Mouse (Mus musculus) liver, embryonic 13.5 days (tissue): ENCODE results near the gene Nfic. TPM values are rescaled to one million over a fixed set of nuclear protein-coding genes. Genes with fewer than 3 reads are reported as not detected.

Experiments used
- ATAC-seq: fragments of 200-750 bp; cut with Nextera tagmentation; 2 replicates; pipeline ENCODE4 v1.8.0; 2017; ENCODE audit warnings: low read depth, mild to moderate bottlenecking, moderate number of reproducible peaks, moderate library complexity
- DNase-seq: peaks from one replicate; pipeline ENCODE4 v3.0.0; 2022
- H3K27ac ChIP-seq: fragments of 300-500 bp; sonication (generic); 2 replicates; pipeline ENCODE4 v1.5.1; 2015; ENCODE audit warnings: moderate library complexity, mild to moderate bottlenecking, inconsistent platforms
- H3K27me3 ChIP-seq: fragments of 300-500 bp; sonication (generic); 2 replicates; pipeline ENCODE4 v1.6.1; 2015; ENCODE audit warnings: mild to moderate bottlenecking, inconsistent platforms
- H3K36me3 ChIP-seq: fragments of 300-500 bp; sonication (generic); 2 replicates; pipeline ENCODE4 v1.6.1; 2015; ENCODE audit warnings: mild to moderate bottlenecking, inconsistent platforms
- H3K4me1 ChIP-seq: fragments of 300-500 bp; sonication (generic); replicated peaks from 2 replicates; pipeline ENCODE4 v1.6.1; 2015; ENCODE audit warnings: inconsistent platforms
- H3K4me2 ChIP-seq: fragments of 300-500 bp; sonication (generic); 2 replicates; pipeline ENCODE4 v1.6.1; 2015; ENCODE audit warnings: inconsistent platforms, mild to moderate bottlenecking, moderate library complexity
- H3K4me3 ChIP-seq: fragments of 300-500 bp; sonication (generic); replicated peaks from 2 replicates; pipeline ENCODE4 v1.5.1; 2015; ENCODE audit warnings: mild to moderate bottlenecking, inconsistent platforms
- H3K9ac ChIP-seq: fragments of 300-500 bp; sonication (generic); 2 replicates; pipeline ENCODE4 v1.6.1; 2015; ENCODE audit warnings: mild to moderate bottlenecking, inconsistent platforms
- H3K9me3 ChIP-seq: fragments of 300-500 bp; sonication (generic); replicated peaks from 2 replicates; pipeline ENCODE4 v1.6.1; 2016; ENCODE audit warnings: inconsistent platforms
- WGBS: fragments of 180-500 bp; shearing (Covaris S2); methylation state at CpG from one replicate; pipeline ENCODE4 v1.1.7; 2015; ENCODE audit not compliant: insufficient replicate concordance; 5-methylcytosine and 5-hydroxymethylcytosine counted together
- polyA plus RNA-seq: library from polyadenylated mRNA; unstranded; fragments of >200 nt; fragmentation: Nextera tagmentation; extraction: Ambion mirVana; gene quantifications from 2 replicates; pipeline ENCODE4 v1.2.1, GENCODE M21; 2015

Gene Nfic
- polyA plus RNA-seq, 1 experiment from 2014 or later: 9.9 TPM

DNA sequence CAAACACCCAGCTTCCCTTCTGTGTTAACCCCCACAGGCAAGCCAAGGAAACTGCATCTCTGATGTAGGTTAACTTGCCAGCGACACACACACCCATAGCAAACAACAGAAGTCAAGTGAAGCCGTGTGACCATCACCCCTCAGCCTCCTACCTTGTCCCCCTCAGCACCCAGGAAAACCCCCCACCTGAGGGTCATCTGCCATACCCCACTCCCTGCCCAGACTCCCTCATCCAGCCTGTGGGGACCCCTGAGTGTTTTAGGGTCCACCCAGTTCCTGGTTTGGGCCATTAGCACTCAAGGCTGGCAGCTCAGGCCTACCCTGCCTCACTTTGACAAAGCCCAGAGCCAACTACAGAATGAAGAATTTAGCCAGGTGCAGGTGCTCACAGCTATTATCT lies 10.6 kb upstream of the Nfic start:
- ATAC-seq (no peak), DNase-seq (no peak)
- H3K36me3 ChIP-seq: no peaks in the 10 kb centered on the region
- H3K9me3 ChIP-seq: no peaks in the 10 kb centered on the region
- WGBS: 59% methylated on average over 2 of the region's 2 CpGs
- no peak overlapping the region for H3K4me2 ChIP-seq
- peaks cover 30% of the 10 kb centered on the region for H3K4me1 ChIP-seq
- H3K27ac ChIP-seq: no peak overlapping the region
- no peak overlapping the region for H3K9ac ChIP-seq
- H3K27me3 ChIP-seq: peaks cover 98% of the 10 kb centered on the region
- no peak overlapping the region for H3K4me3 ChIP-seq

DNA sequence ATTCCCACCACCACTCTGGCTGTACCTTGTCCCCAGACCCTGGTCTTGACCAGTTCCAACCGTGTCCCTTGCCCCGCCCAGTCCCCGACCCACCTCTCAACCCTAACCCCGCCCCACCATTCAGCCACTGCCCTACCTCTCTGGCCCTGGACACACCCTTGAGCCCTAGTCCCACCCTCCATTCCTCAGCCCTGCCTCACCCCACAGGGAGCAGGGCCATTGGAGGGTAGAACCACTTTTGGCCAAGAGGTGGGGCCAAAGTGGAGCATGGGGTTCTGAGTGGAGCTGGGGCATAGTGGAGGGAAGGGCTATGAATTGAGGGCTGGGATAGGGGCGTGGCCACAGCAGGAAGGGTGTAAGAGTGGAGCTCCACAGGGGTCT lies 9.8 kb upstream of the Nfic start:
- no peak for DNase-seq
- 2% methylated on average over 5 of the region's 5 CpGs for WGBS
- peak; percentile 54 for ATAC-seq

DNA sequence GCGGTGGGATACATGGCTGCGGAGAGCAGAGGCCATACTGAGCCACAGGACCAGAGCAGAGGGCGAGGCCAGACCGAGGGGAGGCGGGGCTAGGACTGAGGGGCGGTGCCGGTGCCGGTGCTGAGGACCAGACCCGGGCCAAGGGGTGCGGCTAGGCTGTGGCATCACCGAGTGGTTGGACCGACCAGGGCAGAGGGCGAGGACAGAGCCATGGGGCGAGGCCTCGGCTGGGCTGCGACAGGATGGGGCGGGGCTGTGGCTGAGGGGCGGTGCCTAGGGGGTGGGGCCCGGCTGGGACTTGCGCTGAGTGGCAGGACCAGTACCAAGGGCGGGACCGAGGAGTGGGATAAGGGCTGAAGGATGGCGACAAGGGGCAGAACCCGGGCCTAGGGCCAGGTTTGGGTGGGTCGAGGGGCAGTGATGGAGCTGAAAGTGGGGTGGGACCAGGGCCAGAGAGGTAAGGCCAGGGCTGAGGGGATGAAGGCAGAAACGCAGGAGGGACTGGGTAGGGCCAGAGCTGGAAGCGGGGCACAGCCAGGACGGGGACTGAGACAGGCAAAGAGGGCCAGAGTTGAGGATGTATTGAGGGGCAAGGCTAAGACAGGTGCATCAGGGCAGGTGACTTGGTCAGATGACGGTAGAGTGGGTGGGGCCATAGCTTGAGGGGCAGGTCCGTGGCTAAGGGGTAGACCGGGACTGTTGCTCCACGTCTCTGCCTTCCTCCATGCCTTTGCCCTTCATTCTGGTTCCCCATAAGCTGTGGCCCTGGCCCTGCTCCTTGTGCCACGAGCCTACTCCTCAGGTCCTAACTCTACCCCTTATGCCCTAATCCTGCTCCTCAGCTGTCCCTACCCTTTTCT lies 9.2 kb upstream of the Nfic start:
- peaks cover 99% of the 10 kb centered on the region for H3K27me3 ChIP-seq
- H3K9ac ChIP-seq: no peak overlapping the region
- no peak overlapping the region for H3K27ac ChIP-seq
- H3K4me3 ChIP-seq: peak overlapping the region; percentile 39
- no peaks in the 10 kb centered on the region for H3K9me3 ChIP-seq
- 2% methylated on average over 33 of the region's 33 CpGs for WGBS
- DNase-seq (peak; percentile 66), ATAC-seq (peak; percentile 88)
- H3K4me2 ChIP-seq: peak overlapping the region; percentile 60
- H3K4me1 ChIP-seq: peaks cover 30% of the 10 kb centered on the region
- H3K36me3 ChIP-seq: no peaks in the 10 kb centered on the region

More for the DNA sequence above, 9.8 kb upstream of the Nfic start:
- Histone ChIP-seq H3K4me3 (no peak overlapping the region), H3K4me2 (peak overlapping the region; percentile 60), H3K27ac (no peak overlapping the region), H3K27me3 (peaks cover 98% of the 10 kb centered on the region), H3K36me3 (no peaks in the 10 kb centered on the region), H3K9me3 (no peaks in the 10 kb centered on the region), H3K4me1 (peaks cover 30% of the 10 kb centered on the region), H3K9ac (no peak overlapping the region)

DNA sequence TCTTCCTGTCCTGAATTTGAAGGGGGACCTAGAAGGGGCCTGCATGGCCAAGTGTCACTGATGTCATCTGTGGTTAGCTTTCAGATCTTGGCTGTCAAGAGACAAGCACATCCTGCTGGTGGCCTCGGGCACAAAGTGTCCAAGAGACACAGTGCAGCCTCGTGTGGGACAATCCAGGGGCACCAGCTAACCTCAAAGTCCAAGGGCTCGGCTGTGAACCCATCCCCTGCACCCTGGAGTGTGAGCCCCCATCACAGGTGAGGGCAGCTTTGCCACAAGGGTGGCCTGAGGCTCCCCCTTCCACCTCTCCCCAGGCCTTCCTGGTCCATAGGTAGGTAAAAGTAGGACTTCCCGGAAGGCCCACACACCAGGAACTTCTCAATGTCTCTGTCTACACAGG lies 8.1 kb upstream of the Nfic start:
- no peak overlapping the region for H3K27ac ChIP-seq
- 45% methylated on average over 4 of the region's 4 CpGs for WGBS
- no peak overlapping the region for H3K4me2 ChIP-seq
- H3K4me1 ChIP-seq: peaks cover 30% of the 10 kb centered on the region
- H3K9ac ChIP-seq: no peak overlapping the region
- H3K9me3 ChIP-seq: no peaks in the 10 kb centered on the region
- no peaks in the 10 kb centered on the region for H3K36me3 ChIP-seq
- H3K4me3 ChIP-seq: no peak overlapping the region
- peaks cover 100% of the 10 kb centered on the region for H3K27me3 ChIP-seq
- ATAC-seq (no peak), DNase-seq (no peak)

DNA sequence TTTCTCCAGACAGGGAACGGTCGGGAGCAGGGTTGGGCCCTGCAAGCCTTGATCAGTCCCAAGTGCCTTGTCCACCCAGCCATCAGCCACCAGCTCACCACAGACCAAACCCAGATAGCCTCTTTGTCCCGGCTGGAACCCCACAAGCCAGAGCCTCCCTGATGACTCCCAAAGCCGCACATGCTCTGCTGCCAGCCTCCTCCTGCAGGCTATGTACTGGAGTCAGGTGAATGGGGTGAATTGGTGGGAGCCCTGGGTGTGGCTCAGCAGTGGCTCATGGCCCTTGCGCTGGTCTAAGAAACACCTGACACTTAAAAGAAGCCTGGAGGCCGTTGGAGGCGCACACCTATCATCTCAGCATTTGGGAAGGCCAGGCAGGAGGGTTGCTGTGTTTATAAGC lies 7.5 kb upstream of the Nfic start:
- no peak overlapping the region for H3K9ac ChIP-seq
- no peaks in the 10 kb centered on the region for H3K9me3 ChIP-seq
- peaks cover 30% of the 10 kb centered on the region for H3K4me1 ChIP-seq
- ATAC-seq: no peak
- no peak overlapping the region for H3K4me3 ChIP-seq
- H3K27me3 ChIP-seq: peaks cover 100% of the 10 kb centered on the region
- 69% methylated on average over 7 of the region's 7 CpGs for WGBS
- H3K36me3 ChIP-seq: no peaks in the 10 kb centered on the region
- H3K27ac ChIP-seq: no peak overlapping the region
- H3K4me2 ChIP-seq: no peak overlapping the region
- DNase-seq: no peak

DNA sequence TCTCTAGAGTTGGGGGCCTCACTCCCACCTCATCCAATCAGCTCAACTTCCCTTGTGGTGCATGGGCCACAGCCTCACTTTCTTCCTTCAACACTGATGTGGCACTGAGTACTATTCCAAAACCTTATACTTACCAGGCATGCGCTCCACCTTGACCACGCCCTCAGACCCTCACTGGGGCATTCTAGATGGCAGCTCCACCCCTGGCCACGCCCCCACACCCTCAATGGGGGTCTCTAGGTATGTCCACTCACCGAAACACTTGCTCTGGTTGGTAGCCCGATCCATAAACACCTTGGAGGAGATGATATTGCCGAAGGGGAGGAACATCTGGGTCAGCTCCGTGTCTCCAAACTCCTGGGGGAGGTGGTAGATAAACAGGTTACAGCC lies 7.0 kb upstream of the Nfic start:
- Histone ChIP-seq H3K4me3 (no peak overlapping the region), H3K27me3 (peaks cover 100% of the 10 kb centered on the region), H3K4me2 (0 out of 2 replicates have a peak overlapping the region, but pooled peaks have one; percentile 8), H3K36me3 (no peaks in the 10 kb centered on the region), H3K27ac (no peak overlapping the region), H3K9ac (no peak overlapping the region), H3K4me1 (peaks cover 32% of the 10 kb centered on the region), H3K9me3 (no peaks in the 10 kb centered on the region)
- DNase-seq (no peak), ATAC-seq (no peak)
- 30% methylated on average over 7 of the region's 7 CpGs for WGBS

DNA sequence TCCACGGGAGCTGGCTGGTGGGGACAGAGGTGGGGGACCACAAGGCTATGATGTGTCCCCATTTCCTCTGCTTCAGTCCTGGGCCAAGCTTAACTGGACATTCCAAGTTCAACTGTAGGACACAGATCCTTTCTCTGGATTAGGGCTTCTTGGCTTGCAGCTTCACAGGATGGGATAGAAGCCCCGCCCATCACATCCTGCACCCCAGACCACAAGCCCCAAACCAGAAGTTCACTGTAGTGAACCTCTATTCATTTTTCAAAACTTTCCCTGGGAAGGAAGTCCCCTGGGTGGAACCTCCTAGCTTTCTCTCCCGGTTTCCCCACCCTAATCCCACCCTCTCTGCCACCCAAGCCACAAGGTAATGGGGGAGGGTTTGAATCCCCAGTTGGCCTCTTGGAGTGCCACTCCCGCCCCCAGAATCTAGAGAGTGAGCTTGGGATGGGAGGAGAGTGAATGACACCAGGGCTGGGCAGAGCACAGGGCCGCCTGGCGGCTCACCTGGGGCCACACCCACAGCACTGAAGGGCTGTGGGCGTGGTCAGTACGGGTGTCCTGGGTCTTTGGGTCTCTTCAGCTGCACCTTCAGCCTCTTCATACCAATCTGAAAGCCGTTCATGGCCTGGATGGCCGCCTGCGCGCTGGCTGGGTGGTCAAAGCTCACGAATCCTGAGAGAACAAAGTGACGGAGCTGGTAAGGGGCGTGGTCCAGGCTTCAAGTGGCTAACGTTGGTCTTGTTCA lies 6.4 kb upstream of the Nfic start:
- ATAC-seq: no peak
- 0 out of 2 replicates have a peak overlapping the region, but pooled peaks have one; percentile 8 for H3K4me2 ChIP-seq
- no peaks in the 10 kb centered on the region for H3K36me3 ChIP-seq
- peaks cover 100% of the 10 kb centered on the region for H3K27me3 ChIP-seq
- 3% methylated on average over 16 of the region's 16 CpGs for WGBS
- H3K9me3 ChIP-seq: no peaks in the 10 kb centered on the region
- no peak overlapping the region for H3K9ac ChIP-seq
- H3K4me3 ChIP-seq: no peak overlapping the region
- no peak for DNase-seq
- no peak overlapping the region for H3K27ac ChIP-seq
- H3K4me1 ChIP-seq: peaks cover 38% of the 10 kb centered on the region

DNA sequence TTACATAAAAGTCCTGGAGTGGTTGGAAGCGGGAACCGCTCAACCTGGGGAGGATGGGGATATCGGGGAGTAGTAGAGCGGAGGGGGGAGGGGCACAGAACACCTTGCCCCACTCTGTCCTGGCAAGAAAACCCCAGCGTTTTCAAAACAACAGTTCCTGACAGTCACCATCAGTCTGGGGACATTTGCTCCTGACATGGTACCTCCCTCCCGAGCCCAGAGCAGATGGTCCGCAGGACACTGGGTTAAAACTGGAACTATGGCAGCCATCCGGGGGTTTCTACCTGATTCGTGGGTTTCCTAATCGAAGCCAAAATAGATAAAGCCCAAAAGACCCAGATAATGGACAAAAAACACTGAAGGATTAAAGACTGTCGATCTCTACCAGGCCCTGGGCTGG lies 5.5 kb upstream of the Nfic start:
- no peaks in the 10 kb centered on the region for H3K9me3 ChIP-seq
- peaks cover 100% of the 10 kb centered on the region for H3K27me3 ChIP-seq
- ATAC-seq: no peak
- no peak overlapping the region for H3K27ac ChIP-seq
- 36% methylated on average over 11 of the region's 11 CpGs for WGBS
- no peaks in the 10 kb centered on the region for H3K36me3 ChIP-seq
- peaks cover 42% of the 10 kb centered on the region for H3K4me1 ChIP-seq
- no peak overlapping the region for H3K9ac ChIP-seq
- DNase-seq: no peak
- no peak overlapping the region for H3K4me2 ChIP-seq
- no peak overlapping the region for H3K4me3 ChIP-seq

DNA sequence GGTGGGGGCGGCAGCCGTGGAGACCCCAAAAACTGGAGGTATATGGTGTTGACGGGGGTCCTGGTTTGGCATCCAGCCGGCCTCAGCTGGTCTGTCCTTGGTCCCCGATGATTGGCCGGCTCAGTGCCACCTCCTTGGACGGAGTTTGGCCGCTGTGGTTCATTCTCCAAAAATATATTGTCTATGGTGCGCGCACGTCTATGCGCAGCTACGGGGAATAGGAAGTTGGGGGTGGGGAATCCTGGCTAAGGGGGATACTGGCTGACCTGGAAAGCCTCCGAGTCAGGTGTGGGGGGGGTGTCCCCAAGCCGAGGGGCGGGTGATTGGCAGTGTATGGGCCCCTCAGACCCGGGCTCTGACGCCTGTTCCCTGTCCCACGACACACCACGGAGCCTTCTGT lies 5.0 kb upstream of the Nfic start:
- 18% methylated on average over 20 of the region's 20 CpGs for WGBS
- no peak overlapping the region for H3K27ac ChIP-seq
- H3K27me3 ChIP-seq: peaks cover 100% of the 10 kb centered on the region
- no peak for DNase-seq
- H3K9me3 ChIP-seq: no peaks in the 10 kb centered on the region
- H3K9ac ChIP-seq: no peak overlapping the region
- H3K36me3 ChIP-seq: no peaks in the 10 kb centered on the region
- no peak for ATAC-seq
- H3K4me3 ChIP-seq: no peak overlapping the region
- peaks cover 42% of the 10 kb centered on the region for H3K4me1 ChIP-seq
- H3K4me2 ChIP-seq: no peak overlapping the region

DNA sequence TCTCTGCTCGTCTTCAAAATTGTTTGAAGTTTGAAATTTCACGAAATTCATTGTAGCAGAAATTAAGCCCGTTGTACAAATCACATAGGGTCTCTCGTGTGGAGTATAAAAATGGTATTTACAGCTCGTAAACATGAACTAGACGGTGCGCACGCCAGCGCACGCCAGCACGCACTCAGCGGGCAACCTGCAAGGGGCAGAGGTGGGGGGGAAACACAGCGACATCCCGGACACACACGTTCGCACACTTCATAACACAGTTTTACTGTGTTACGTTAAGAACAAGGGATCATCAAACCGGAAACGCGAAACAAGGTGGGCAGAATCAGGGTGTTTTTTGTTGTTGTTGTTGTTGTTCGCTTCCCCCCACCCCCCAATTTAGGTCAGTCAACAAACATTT lies 4.0 kb upstream of the Nfic start:
- Histone ChIP-seq H3K27me3 (peaks cover 100% of the 10 kb centered on the region), H3K4me2 (no peak overlapping the region), H3K4me3 (no peak overlapping the region), H3K9ac (no peak overlapping the region), H3K4me1 (peaks cover 32% of the 10 kb centered on the region), H3K36me3 (no peaks in the 10 kb centered on the region), H3K27ac (no peak overlapping the region), H3K9me3 (no peaks in the 10 kb centered on the region)
- WGBS: 60% methylated on average over 21 of the region's 21 CpGs
- no peak for DNase-seq
- no peak for ATAC-seq

DNA sequence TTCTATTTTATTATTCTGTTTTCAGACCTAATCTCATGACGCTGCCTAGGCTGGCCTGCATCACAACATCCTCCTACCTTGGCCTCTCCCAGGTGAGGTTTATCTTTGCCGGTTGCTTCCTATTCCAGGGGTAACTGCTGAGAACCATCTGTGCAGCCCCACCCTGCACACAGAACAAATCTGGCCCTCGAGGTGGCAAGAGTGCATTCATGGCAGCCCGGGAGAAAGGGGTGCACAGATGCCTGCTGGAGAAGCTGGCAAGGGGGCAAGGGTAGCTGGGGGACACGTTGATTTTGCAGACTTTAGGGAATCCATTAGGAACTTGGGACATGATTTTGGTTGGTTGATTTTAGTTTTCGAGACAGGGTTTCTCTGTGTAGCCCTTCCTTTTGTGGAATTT lies 2.8 kb upstream of the Nfic start:
- WGBS: 64% methylated on average over 6 of the region's 6 CpGs
- H3K4me3 ChIP-seq: no peak overlapping the region

More for the DNA sequence above, 2.8 kb upstream of the Nfic start:
- Histone ChIP-seq H3K4me1 (peaks cover 21% of the 10 kb centered on the region), H3K27ac (no peak overlapping the region), H3K36me3 (no peaks in the 10 kb centered on the region), H3K9ac (no peak overlapping the region), H3K9me3 (no peaks in the 10 kb centered on the region), H3K4me2 (no peak overlapping the region), H3K27me3 (peaks cover 100% of the 10 kb centered on the region)
- ATAC-seq: no peak
- no peak for DNase-seq
